31 mouse cellular contexts compared by ENCODE assay signal in the genomic region with DNA sequence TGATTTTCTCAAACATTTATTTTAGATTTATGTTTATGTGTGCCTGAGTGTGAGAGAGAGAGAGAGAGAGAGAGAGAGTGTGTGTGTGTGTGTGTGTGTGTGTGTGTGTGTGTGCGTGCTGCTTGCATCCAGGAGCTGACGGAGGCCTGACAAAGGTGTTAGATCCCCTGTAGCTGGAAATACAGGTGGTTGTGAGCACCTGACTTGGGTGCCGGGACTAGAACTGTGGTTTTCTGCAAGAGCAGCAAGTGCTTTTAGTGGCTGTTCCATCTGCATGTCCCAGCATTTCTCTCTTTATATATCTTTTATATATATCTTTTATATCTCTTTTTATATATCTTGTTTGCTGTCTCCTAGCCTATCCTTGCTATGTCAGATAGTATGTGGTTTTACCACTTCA.
"Had no signal": no experiment of that assay in that cellular context is flagged by ENCODE, and none has a peak within 500 bp of the region (broad histone marks: within the 10 kb centered on the region; RNA-seq: fewer than 3 reads in every experiment).

No protein-coding gene starts in this region.

- H3K27ac ChIP-seq: left cerebral cortex, adult 2 months; limb, embryonic 10.5 days; limb, embryonic 12.5 days; limb, embryonic 13.5 days; limb, embryonic 15.5 days; liver, embryonic 12.5 days; liver, embryonic 13.5 days; liver, embryonic 14.5 days; liver, embryonic 15.5 days; lung, embryonic 15.5 days; macrophage; midbrain, embryonic 10.5 days; midbrain, embryonic 12.5 days; midbrain, embryonic 13.5 days; midbrain, embryonic 15.5 days; neural tube, embryonic 12.5 days had no signal

- DNase-seq: left cerebral cortex, postnatal 4 days; liver; liver, embryonic 13.5 days; liver, postnatal 0 days; lung, adult 18-20 months; lung, adult 2 months; lung, embryonic 14.5 days; lung, postnatal 10 days; lung, postnatal 14 days; lung, postnatal 36 days; lung, postnatal 4 days had no signal

- H3K4me1 ChIP-seq: limb, embryonic 10.5 days; limb, embryonic 12.5 days; limb, embryonic 13.5 days; limb, embryonic 15.5 days; liver, embryonic 12.5 days; liver, embryonic 13.5 days; liver, embryonic 15.5 days; lung, embryonic 15.5 days; midbrain, embryonic 10.5 days; midbrain, embryonic 12.5 days; midbrain, embryonic 13.5 days; midbrain, embryonic 15.5 days; neural tube, embryonic 12.5 days had no signal

- H3K4me2 ChIP-seq: limb, embryonic 12.5 days; limb, embryonic 13.5 days; limb, embryonic 15.5 days; liver, embryonic 11.5 days; liver, embryonic 12.5 days; liver, embryonic 13.5 days; liver, embryonic 15.5 days; lung, embryonic 14.5 days; lung, embryonic 15.5 days; midbrain, embryonic 12.5 days; midbrain, embryonic 13.5 days; midbrain, embryonic 15.5 days; neural tube, embryonic 12.5 days had no signal

- H3K4me3 ChIP-seq: left cerebral cortex, adult 2 months; limb, embryonic 10.5 days; limb, embryonic 12.5 days; limb, embryonic 13.5 days; limb, embryonic 15.5 days; liver, embryonic 12.5 days; liver, embryonic 13.5 days; liver, embryonic 15.5 days; lung, embryonic 15.5 days; megakaryocyte, embryonic 14.5 days; midbrain, embryonic 10.5 days; midbrain, embryonic 12.5 days; midbrain, embryonic 13.5 days; midbrain, embryonic 15.5 days; myocyte; neural tube, embryonic 12.5 days had no signal

- H3K9me3 ChIP-seq: limb, embryonic 10.5 days; limb, embryonic 12.5 days; limb, embryonic 15.5 days; liver, embryonic 12.5 days; liver, embryonic 13.5 days; liver, embryonic 15.5 days; lung, embryonic 15.5 days; megakaryocyte, embryonic 14.5 days; midbrain, embryonic 12.5 days; midbrain, embryonic 13.5 days; midbrain, embryonic 15.5 days had no signal

- H3K9ac ChIP-seq: limb, embryonic 12.5 days; limb, embryonic 13.5 days; limb, embryonic 15.5 days; liver, embryonic 12.5 days; liver, embryonic 13.5 days; liver, embryonic 14.5 days; liver, embryonic 15.5 days; liver, postnatal 0 days; lung, embryonic 14.5 days; lung, embryonic 15.5 days; midbrain, embryonic 12.5 days; midbrain, embryonic 13.5 days; midbrain, embryonic 15.5 days; neural tube, embryonic 12.5 days had no signal

- ATAC-seq: liver, embryonic 12.5 days; liver, postnatal 0 days; lung, postnatal 0 days; midbrain, embryonic 13.5 days; midbrain, embryonic 15.5 days; midbrain, embryonic 16.5 days had no signal

- H3K27me3 ChIP-seq: limb, embryonic 12.5 days; limb, embryonic 13.5 days; limb, embryonic 15.5 days; liver, embryonic 12.5 days; liver, embryonic 13.5 days; liver, embryonic 15.5 days; lung, embryonic 15.5 days; megakaryocyte, embryonic 14.5 days; midbrain, embryonic 12.5 days; midbrain, embryonic 13.5 days; midbrain, embryonic 15.5 days; neural tube, embryonic 12.5 days had no signal
